Mouse (Mus musculus) forebrain, embryonic 11.5 days (tissue): ENCODE data around the gene Itga3. TPM values are rescaled to one million over a fixed set of nuclear protein-coding genes. Genes with fewer than 3 reads are reported as not detected.

Experiments used
- ATAC-seq: fragments of 200-750 bp; cut with Nextera tagmentation; replicated peaks from 2 replicates; pipeline ENCODE4 v1.8.0; 2017; ENCODE audit warnings: moderate TSS enrichment; ENCODE audit not compliant: low FRiP score
- DNase-seq: peaks from one replicate; pipeline ENCODE4 v3.0.0-alpha.2; 2017; ENCODE audit warnings: low spot score
- H3K27ac ChIP-seq: fragments of 300-500 bp; sonication (generic); 2 replicates; pipeline ENCODE4 v1.5.1; 2014; ENCODE audit warnings: low read depth, low read length
- H3K27me3 ChIP-seq: fragments of 300-500 bp; sonication (generic); 2 replicates; pipeline ENCODE4 v1.6.1; 2014; ENCODE audit warnings: mild to moderate bottlenecking, low read length, mixed read lengths; ENCODE audit not compliant: control insufficient read depth, insufficient read depth
- H3K36me3 ChIP-seq: fragments of 300-500 bp; sonication (generic); 2 replicates; pipeline ENCODE4 v1.6.1; 2014; ENCODE audit warnings: mild to moderate bottlenecking, low read length, moderate library complexity, mixed read lengths; ENCODE audit not compliant: control insufficient read depth, insufficient read depth
- H3K4me1 ChIP-seq: fragments of 300-500 bp; sonication (generic); replicated peaks from 2 replicates; pipeline ENCODE4 v1.6.1; 2014; ENCODE audit warnings: low read length, mixed read lengths; ENCODE audit not compliant: control insufficient read depth, insufficient read depth
- H3K4me2 ChIP-seq: fragments of 300-500 bp; sonication (generic); 2 replicates; pipeline ENCODE4 v1.6.1; 2014; ENCODE audit warnings: low read depth, mild to moderate bottlenecking, low read length, moderate library complexity, mixed read lengths; ENCODE audit not compliant: severe bottlenecking
- H3K4me3 ChIP-seq: fragments of 300-500 bp; sonication (generic); 2 replicates; pipeline ENCODE4 v1.5.1; 2014; ENCODE audit warnings: low read depth, low read length
- H3K9ac ChIP-seq: fragments of 300-500 bp; sonication (generic); 2 replicates; pipeline ENCODE4 v1.6.1; 2014; ENCODE audit warnings: low read length
- H3K9me3 ChIP-seq: fragments of 300-500 bp; sonication (generic); 2 replicates; pipeline ENCODE4 v1.6.1; 2016; ENCODE audit warnings: low read length, mixed read lengths; ENCODE audit not compliant: control insufficient read depth
- WGBS: fragments of 180-500 bp; shearing (Covaris S2); extraction: QIAGEN DNeasy Blood & Tissue Kit; methylation state at CpG from one replicate; pipeline ENCODE4 v1.1.7; 2014; 5-methylcytosine and 5-hydroxymethylcytosine counted together
- polyA plus RNA-seq: library from polyadenylated mRNA; unstranded; fragments of >200 nt; fragmentation: Nextera tagmentation; extraction: Ambion mirVana; gene quantifications from 2 replicates; pipeline ENCODE4 v1.2.1, GENCODE M21; 2014

Gene Itga3
- polyA plus RNA-seq, 1 experiment from 2014 or later = 4.4 TPM

DNA sequence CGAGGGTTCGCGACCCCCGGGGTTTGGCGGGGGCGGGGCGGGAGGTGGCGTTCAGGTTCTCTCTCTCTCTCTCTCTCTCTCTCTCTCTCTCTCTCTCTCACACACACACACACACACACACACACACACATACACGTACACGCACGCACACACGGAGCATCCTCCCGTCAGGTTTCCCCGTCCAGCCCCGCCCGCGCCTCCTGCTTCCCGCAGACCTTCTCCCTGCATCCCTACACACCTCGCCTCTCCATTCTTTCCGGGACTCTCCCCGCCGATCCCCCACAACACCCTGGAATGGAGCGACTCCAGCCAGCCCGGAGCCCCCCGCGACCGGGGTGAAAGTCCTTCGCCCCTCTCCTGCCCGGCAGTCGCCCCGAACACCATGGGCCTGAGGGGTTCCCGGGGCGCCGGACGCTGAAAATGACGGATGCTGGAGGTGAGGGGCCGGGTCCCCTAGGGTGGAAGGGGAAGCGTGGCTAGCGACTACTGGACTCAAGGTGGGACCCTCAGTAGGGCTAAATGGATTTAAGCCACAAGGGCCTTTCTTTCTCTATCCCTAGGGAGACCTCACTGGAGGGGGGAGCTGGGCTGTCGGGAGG lies 66.4 kb downstream of the Itga3 start:
- peak overlapping the region; percentile 98 for H3K9ac ChIP-seq
- H3K27me3 ChIP-seq = no peaks in the 10 kb centered on the region
- peak overlapping the region; percentile 77 for H3K4me2 ChIP-seq
- H3K27ac ChIP-seq = peak overlapping the region; percentile 93
- H3K36me3 ChIP-seq = peaks cover 2% of the 10 kb centered on the region; the same call in 1 of the 2 replicates
- peaks cover 22% of the 10 kb centered on the region for H3K4me1 ChIP-seq
- no peak for DNase-seq
- ATAC-seq = peak; percentile 39
- peak overlapping the region; percentile 85 for H3K4me3 ChIP-seq
- under 1% methylated on average over 37 of the region's 40 CpGs for WGBS
- no peaks in the 10 kb centered on the region for H3K9me3 ChIP-seq

DNA sequence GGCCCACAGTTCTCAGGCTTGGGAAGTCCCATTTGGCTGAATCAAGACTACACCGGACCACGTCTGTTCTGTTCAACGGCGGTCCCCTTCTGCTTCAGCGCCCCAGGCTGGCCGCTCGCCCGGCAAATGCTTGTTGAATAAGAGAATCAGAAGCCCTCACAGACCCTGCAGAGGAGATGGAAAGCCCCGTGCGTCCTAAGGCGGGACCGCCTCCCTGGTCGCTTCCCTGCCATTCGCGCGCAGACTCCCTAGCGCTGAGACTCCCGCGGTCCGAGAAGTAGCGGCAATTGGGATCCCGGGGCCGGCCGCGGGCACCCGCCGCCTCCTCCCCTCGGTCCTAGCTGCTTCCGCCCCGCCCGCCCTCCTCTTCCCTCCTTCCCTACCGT lies 67.0 kb downstream of the Itga3 start, which contains the start of gene Samd14:
TSS of gene Samd14 (plus strand) at position 251 of the 386 bp plus-strand sequence.
- ATAC-seq = peak; percentile 79
- Histone ChIP-seq H3K36me3 (peaks cover 2% of the 10 kb centered on the region; the same call in 1 of the 2 replicates), H3K4me3 (peak within 1 kb of the TSS; percentile 85), H3K9ac (peak within 1 kb of the TSS; percentile 98), H3K4me1 (peaks cover 22% of the 10 kb centered on the region), H3K4me2 (peak within 1 kb of the TSS; percentile 77), H3K27ac (peak within 1 kb of the TSS; percentile 93), H3K9me3 (no peaks in the 10 kb centered on the region), H3K27me3 (no peaks in the 10 kb centered on the region)
- WGBS = under 1% methylated on average over 31 of the region's 32 CpGs
- DNase-seq = peak; percentile 92

DNA sequence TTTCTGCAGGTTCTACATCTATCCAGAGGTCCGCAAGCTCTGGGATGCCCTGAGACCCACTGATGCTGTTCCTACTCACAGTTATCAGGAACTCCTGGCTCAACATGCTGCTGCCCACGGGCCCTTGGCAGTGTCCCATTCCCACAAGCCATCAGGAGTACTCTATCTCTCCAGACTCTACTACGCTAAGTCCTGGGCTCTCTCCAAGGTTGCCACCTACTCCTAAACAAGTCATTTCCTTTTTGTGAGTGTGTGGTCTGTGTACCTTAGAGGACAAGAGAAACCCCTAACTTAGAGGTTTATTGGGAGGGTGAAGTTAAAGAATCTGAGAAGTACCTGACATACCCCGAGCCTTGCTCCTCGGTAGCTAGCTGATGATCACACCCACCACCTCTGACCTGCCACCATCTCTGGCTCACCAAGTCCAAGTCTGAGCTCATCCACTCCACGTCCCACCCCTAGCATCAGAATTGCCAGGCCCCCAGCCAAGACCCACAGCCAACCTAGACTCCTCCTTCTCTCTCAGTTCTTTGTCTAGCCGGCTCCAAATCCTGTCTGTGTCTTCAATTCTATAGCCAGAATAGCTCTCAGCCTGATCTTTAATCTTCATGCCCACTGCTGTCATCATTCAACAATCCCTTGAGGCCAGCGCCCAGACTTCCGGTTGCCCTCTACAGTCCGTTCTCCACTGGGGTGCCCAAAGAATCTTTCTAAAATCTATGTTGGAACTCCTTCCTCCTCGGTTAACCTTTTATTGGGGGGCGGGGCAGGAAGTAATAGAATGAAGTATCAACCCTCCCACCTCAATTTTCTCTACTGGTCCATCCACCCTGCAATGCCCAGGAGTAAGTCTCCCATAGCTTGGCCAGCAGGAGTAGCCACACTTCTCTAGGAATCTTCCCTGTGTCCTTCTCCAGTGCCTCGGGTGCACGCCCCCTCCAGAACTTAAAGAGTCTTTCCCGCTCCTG lies 67.7 kb downstream of the Itga3 start:
- Histone ChIP-seq H3K9ac (peak overlapping the region; percentile 98), H3K27me3 (no peaks in the 10 kb centered on the region), H3K4me3 (peak overlapping the region; percentile 85), H3K27ac (peak overlapping the region; percentile 93), H3K9me3 (no peaks in the 10 kb centered on the region), H3K4me2 (peak overlapping the region; percentile 77), H3K36me3 (peaks cover 2% of the 10 kb centered on the region; the same call in 1 of the 2 replicates), H3K4me1 (peaks cover 21% of the 10 kb centered on the region)
- DNase-seq = no peak
- peak; percentile 43 for ATAC-seq
- 38% methylated on average over 15 of the region's 15 CpGs for WGBS

DNA sequence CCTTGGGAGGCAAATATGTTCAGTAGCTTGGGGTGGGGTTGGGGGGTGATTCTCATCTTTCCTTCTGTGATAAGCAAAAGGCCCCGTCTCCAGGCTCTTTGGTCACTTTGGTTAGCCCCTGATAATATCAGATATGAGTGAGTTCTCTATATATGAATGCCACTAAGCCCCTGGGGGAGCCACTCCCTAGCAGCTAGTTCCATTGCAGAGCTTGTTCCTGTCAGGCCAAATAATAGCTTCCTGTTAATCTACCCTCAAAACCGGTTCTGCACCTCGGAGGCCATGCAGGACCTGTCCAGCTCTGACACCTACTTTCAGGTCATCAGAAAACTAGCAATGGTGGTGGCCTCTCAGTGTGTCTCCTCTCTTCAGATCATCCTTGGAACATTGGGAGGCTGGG lies 69.2 kb downstream of the Itga3 start:
- no peak for DNase-seq
- Histone ChIP-seq H3K27me3 (no peaks in the 10 kb centered on the region), H3K27ac (no peak overlapping the region; the same call in 1 of the 2 replicates), H3K4me1 (peaks cover 19% of the 10 kb centered on the region), H3K9ac (no peak overlapping the region), H3K4me2 (peak overlapping the region; percentile 85; the same call in 1 of the 2 replicates), H3K9me3 (no peaks in the 10 kb centered on the region), H3K36me3 (peaks cover 9% of the 10 kb centered on the region; the same call in 1 of the 2 replicates), H3K4me3 (no peak overlapping the region)
- no peak for ATAC-seq
- 80% methylated on average over 3 of the region's 3 CpGs for WGBS

DNA sequence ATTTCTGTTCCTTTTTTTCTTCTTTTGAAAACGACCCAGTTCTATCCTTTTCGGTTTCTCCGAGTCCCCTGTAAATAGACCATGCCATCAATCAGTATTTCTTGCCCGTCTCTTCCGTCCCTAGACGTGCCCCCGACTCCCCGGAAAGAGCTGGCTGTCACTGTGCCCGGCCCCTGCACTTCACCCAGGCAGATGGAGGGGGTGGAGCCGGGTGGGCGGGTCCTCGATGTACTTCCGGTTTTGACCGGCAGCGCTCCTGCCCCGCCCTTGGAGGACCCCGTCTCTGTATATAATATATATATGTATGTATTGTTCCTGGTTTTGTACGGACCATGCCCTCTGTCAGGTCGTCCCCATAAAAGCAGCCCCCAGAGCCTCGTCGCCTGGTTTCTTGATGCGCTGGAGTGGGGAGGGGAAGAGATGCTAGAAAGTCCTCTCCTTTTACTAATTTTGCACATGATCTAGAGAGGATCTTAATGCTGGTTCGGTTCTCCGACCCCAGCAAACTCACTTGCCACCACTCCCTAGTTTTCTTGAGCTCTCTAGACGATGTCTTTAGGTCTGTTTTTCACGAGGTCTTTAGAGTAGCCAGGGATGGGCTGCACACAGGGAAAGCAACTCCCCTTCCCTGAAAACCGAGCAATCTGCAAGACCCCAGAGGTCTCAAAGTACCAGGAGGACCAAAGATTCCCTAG lies 69.9 kb downstream of the Itga3 start:
- Histone ChIP-seq H3K27me3 (no peaks in the 10 kb centered on the region), H3K9me3 (no peaks in the 10 kb centered on the region), H3K4me3 (peak overlapping the region; percentile 36), H3K4me1 (peaks cover 16% of the 10 kb centered on the region), H3K4me2 (peak overlapping the region; percentile 85), H3K27ac (peak overlapping the region; percentile 12; the same call in 1 of the 2 replicates), H3K36me3 (peaks cover 13% of the 10 kb centered on the region; the same call in 1 of the 2 replicates), H3K9ac (peak overlapping the region; percentile 65)
- WGBS = 2% methylated on average over 27 of the region's 27 CpGs
- ATAC-seq = peak; percentile 65
- peak; percentile 92 for DNase-seq

DNA sequence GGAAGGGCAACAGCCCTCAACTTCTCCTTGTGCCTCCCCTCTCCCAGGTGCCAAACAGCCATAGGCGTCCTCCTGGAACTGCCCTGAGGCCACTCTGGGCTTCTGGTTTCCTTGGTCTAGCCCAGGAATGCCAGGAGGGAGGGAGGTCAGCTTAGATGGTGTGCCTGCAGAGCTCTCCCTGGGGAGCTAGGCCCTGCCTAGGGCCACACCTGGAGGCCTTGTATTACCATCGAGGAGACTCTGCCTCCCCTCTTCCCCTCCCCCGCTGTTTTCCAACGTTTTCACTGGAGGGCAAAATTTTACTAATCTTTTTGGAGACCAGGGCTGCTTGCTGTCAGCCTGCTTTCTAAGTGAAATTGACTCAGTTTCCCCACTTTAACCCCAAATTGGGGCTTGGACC lies 70.6 kb downstream of the Itga3 start:
- peaks cover 12% of the 10 kb centered on the region for H3K4me1 ChIP-seq
- no peak overlapping the region; the same call in 1 of the 2 replicates for H3K4me3 ChIP-seq
- 43% methylated on average over 4 of the region's 4 CpGs for WGBS
- DNase-seq (no peak), ATAC-seq (no peak)
- peak overlapping the region; percentile 85; the same call in 1 of the 2 replicates for H3K4me2 ChIP-seq
- no peak overlapping the region for H3K27ac ChIP-seq
- H3K9ac ChIP-seq = peak overlapping the region; percentile 30
- no peaks in the 10 kb centered on the region for H3K27me3 ChIP-seq
- H3K9me3 ChIP-seq = no peaks in the 10 kb centered on the region
- peaks cover 13% of the 10 kb centered on the region; the same call in 1 of the 2 replicates for H3K36me3 ChIP-seq

DNA sequence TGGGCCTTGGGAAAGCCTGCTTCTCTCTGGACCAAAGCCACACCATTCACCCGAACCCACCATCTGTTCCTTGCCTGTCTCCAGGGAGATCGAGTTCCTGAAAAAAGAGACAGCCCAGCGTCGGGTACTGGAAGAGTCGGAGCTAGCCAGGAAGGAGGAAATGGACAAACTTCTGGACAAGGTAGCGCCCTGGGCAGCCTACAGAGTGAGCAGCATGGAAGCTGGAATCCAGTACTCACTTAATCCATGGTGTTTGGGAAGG lies 71.7 kb downstream of the Itga3 start:
- H3K9ac ChIP-seq = no peak overlapping the region
- 80% methylated on average over 6 of the region's 6 CpGs for WGBS
- no peaks in the 10 kb centered on the region for H3K27me3 ChIP-seq
- no peaks in the 10 kb centered on the region for H3K9me3 ChIP-seq
- peaks cover 12% of the 10 kb centered on the region for H3K4me1 ChIP-seq
- DNase-seq (no peak), ATAC-seq (no peak)
- H3K36me3 ChIP-seq = peaks cover 13% of the 10 kb centered on the region; the same call in 1 of the 2 replicates
- no peak overlapping the region for H3K27ac ChIP-seq
- H3K4me3 ChIP-seq = no peak overlapping the region
- H3K4me2 ChIP-seq = no peak overlapping the region
